Mouse (Mus musculus) kidney, adult 2 months (tissue): ENCODE measurements around the gene Ssbp1. TPM values are rescaled to one million over a fixed set of nuclear protein-coding genes. Genes with fewer than 3 reads are reported as not detected.

Source experiments
- DNase-seq: peaks from one replicate; pipeline ENCODE4 v3.0.0; 2021
- H3K27ac ChIP-seq: fragments of 200-500 bp; 2 replicates; pipeline ENCODE4 v1.5.1; 2012; ENCODE audit warnings: low read depth, low read length, control low read depth, inconsistent platforms; ENCODE audit not compliant: insufficient read depth
- H3K27me3 ChIP-seq: fragments of 200-500 bp; replicated peaks from 2 replicates; pipeline ENCODE4 v1.6.1; 2012; ENCODE audit warnings: mild to moderate bottlenecking, moderate library complexity, low read length, inconsistent platforms; ENCODE audit not compliant: control insufficient read depth, insufficient read depth
- H3K36me3 ChIP-seq: fragments of 200-500 bp; 2 replicates; pipeline ENCODE4 v1.6.1; 2012; ENCODE audit warnings: mild to moderate bottlenecking, moderate library complexity, low read length, inconsistent platforms; ENCODE audit not compliant: control insufficient read depth, insufficient read depth
- H3K4me1 ChIP-seq: fragments of 200-500 bp; 2 replicates; pipeline ENCODE4 v1.6.1; 2011; ENCODE audit warnings: low read length; ENCODE audit not compliant: control insufficient read depth, insufficient read depth
- H3K4me3 ChIP-seq: fragments of 200-500 bp; 2 replicates; pipeline ENCODE4 v1.5.1; 2011; ENCODE audit warnings: mild to moderate bottlenecking, low read depth, low read length, control low read depth; ENCODE audit not compliant: insufficient read depth
- CTCF ChIP-seq: fragments of 200-500 bp; conservative IDR thresholded peaks from 2 replicates; pipeline ENCODE4 v1.5.1; 2011; ENCODE audit warnings: low read depth, mild to moderate bottlenecking, control low read depth, low read length, moderate library complexity, mixed read lengths; ENCODE audit not compliant: insufficient read depth, insufficient read length
- POLR2A ChIP-seq: fragments of 200-500 bp; IDR thresholded peaks from one replicate; pipeline ENCODE4 v1.6.1; 2011; ENCODE audit warnings: low read depth, low read length, control low read depth
- WGBS: fragments of 180-500 bp; shearing (Covaris S2); methylation state at CpG from one replicate; pipeline ENCODE4 v1.1.7; 2018; 5-methylcytosine and 5-hydroxymethylcytosine counted together
- polyA plus RNA-seq: library from polyadenylated mRNA; depleted of rRNA; stranded (reverse); fragments of >200 nt; gene quantifications from 2 replicates; pipeline ENCODE4 v1.2.3, GENCODE M21; 2012; rRNA removed

Ssbp1 gene
- 9.6 and 13.5 TPM in 2 replicates for polyA plus RNA-seq

DNA sequence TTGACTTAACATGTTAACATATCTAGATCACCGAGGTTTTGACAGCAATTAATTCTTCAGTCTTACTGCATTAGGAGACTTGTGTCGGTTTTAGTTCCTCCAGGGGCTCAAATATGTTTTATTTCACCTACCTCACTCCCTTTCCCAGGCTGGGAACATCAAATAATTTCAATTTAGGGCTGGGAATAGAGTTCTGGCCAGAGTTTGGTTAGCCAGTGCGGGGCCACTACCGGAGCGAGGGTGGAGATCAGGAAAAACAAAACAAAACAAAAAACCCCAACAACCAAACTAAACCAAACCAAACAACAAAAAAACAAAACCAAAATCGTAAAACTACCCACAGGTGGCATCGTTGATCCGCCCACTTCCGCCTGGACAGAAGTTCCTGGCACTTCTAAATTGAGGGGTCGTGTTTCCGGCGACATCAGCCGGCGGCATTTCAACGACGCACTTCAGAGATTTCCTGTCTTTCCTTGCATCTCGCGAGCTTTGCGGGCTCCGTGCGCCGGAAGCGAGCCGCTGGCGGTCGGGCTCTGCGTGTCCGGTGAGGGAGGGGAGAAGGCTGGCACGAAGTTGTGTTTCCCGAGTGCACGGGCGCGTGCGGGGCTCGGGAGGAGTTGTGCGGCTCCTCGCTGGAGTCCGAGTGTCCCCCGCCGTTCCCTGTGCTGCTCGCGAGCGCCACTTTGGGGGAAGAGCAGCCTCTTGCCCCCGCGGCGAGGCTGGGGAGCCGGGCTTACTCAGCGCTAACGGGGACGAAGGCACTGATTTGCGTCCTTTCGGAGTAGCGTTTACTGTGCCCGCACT lies at the start of gene Ssbp1:
Gene Ssbp1, plus strand, starts transcription at position 437 of the 804 bp plus-strand sequence.
- peak; percentile 97 for DNase-seq
- TF ChIP-seq CTCF: no peak
- TF ChIP-seq POLR2A: peak; percentile 80
- peak within 1 kb of the TSS; percentile 83 for H3K27ac ChIP-seq
- peaks cover 9% of the 10 kb centered on the region for H3K36me3 ChIP-seq
- H3K4me3 ChIP-seq: peak within 1 kb of the TSS; percentile 83
- no peaks in the 10 kb centered on the region for H3K27me3 ChIP-seq
- peaks cover 3% of the 10 kb centered on the region; the same call in 1 of the 2 replicates for H3K4me1 ChIP-seq
- WGBS: 1% methylated on average over 54 of the region's 54 CpGs

DNA sequence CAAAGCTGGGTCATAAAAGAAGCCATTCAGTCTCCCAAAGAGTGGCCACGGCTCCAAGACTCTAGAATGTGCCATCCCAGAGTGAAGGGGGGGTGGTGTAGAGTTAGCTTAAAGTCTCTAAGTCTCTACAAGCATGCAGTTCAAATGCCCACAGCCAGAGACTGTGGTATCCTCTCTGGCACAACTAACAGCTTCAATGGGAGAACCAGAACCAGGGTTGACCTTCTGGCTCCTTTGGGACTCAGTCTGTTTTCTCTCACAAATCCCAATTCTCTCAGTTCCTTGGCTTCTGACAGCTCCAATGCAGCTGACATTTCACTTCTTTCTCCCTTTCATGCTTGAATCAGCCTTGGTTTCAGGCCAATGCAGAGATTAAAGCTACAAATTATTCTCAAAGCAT lies 48.1 kb upstream of the Ssbp1 start:
- Histone ChIP-seq H3K27me3 (no peaks in the 10 kb centered on the region), H3K27ac (no peak overlapping the region), H3K4me1 (no peaks in the 10 kb centered on the region), H3K4me3 (no peak overlapping the region), H3K36me3 (no peaks in the 10 kb centered on the region)
- DNase-seq: no peak
- 77% methylated on average over 1 of the region's 1 CpGs for WGBS
- TF ChIP-seq CTCF (no peak), POLR2A (no peak)

- no peaks in the 10 kb centered on the region for H3K27me3 ChIP-seq
- no peak overlapping the region for H3K27ac ChIP-seq
- H3K4me1 ChIP-seq: no peaks in the 10 kb centered on the region
- 43% methylated on average over 1 of the region's 1 CpGs for WGBS
- no peaks in the 10 kb centered on the region for H3K36me3 ChIP-seq
- DNase-seq: peak; percentile 63
- no peak overlapping the region for H3K4me3 ChIP-seq
- TF ChIP-seq POLR2A: no peak
- peak; percentile 64 for TF ChIP-seq CTCF
Observed at GRCm38 (mm10) chr6:40423774-40424173, 47.4 kb upstream of the Ssbp1 start.

GRCm38 (mm10) chr6:40427441-40427840 lies 43.7 kb upstream of the Ssbp1 start:
- Histone ChIP-seq H3K27ac (no peak overlapping the region), H3K4me1 (no peaks in the 10 kb centered on the region), H3K36me3 (no peaks in the 10 kb centered on the region), H3K4me3 (no peak overlapping the region), H3K27me3 (no peaks in the 10 kb centered on the region)
- DNase-seq: no peak
- 86% methylated on average over 7 of the region's 7 CpGs for WGBS
- TF ChIP-seq CTCF: no peak
- TF ChIP-seq POLR2A: no peak

DNA sequence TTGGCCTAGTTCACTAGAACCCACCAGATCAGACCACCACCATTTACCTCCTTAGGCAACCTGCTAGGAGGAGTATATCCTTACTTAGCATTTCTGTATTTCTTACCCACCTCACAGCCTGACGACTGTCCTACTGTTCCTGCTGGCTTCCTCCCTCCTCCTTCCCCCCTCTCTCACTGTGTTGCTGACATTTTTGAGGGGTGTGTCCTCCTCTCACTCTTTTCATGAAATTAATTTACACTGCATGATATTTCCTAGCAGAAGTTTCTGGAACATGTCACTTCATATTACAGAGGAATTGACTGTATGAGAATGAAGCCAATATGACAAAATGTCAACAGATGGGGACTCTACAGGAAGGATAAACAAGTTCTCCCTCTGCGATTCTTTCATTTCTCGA lies 42.5 kb upstream of the Ssbp1 start:
- Histone ChIP-seq H3K36me3 (no peaks in the 10 kb centered on the region), H3K27me3 (no peaks in the 10 kb centered on the region), H3K27ac (no peak overlapping the region), H3K4me3 (no peak overlapping the region), H3K4me1 (no peaks in the 10 kb centered on the region)
- WGBS: 76% methylated on average over 3 of the region's 3 CpGs
- no peak for TF ChIP-seq CTCF
- TF ChIP-seq POLR2A: no peak
- DNase-seq: no peak

DNA sequence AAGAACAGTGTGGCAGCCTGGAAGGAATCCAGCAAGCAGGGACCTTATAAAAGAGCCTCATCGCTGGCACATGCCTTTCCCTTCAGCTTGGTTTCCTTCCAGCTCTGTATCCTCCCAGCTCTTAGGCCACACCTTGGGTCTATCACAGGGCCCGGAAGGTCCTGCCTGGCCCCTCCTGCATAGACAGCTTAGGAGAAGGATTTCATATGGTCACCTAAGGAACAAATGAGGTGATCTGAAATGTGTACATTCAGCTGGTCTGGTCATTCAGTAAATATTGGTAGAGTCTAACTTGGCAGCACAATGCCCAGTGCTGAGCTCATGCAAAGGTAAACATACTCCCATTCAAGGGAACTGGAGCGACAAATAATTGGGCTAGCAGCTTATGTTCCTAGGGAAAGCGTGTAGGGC lies 41.6 kb upstream of the Ssbp1 start:
- Histone ChIP-seq H3K27ac (no peak overlapping the region), H3K36me3 (no peaks in the 10 kb centered on the region), H3K4me1 (no peaks in the 10 kb centered on the region), H3K27me3 (no peaks in the 10 kb centered on the region), H3K4me3 (no peak overlapping the region)
- no peak for DNase-seq
- WGBS: 67% methylated on average over 4 of the region's 4 CpGs
- TF ChIP-seq POLR2A: no peak

- TF ChIP-seq CTCF (no peak), POLR2A (no peak)
- Histone ChIP-seq H3K27me3 (no peaks in the 10 kb centered on the region), H3K4me3 (no peak overlapping the region), H3K36me3 (no peaks in the 10 kb centered on the region), H3K4me1 (no peaks in the 10 kb centered on the region), H3K27ac (no peak overlapping the region)
- WGBS: 90% methylated on average over 3 of the region's 3 CpGs
- DNase-seq: no peak
Observed at GRCm38 (mm10) chr6:40430251-40430650, 40.9 kb upstream of the Ssbp1 start.
